Mouse (Mus musculus): Measurements from ENCODE around the gene Ulk4. TPM values are rescaled to one million over a fixed set of nuclear protein-coding genes. Genes with fewer than 3 reads are reported as not detected.

Ulk4 gene
- polyA plus RNA-seq, 1 experiment from 2014 or later = 75.1 TPM

DNA sequence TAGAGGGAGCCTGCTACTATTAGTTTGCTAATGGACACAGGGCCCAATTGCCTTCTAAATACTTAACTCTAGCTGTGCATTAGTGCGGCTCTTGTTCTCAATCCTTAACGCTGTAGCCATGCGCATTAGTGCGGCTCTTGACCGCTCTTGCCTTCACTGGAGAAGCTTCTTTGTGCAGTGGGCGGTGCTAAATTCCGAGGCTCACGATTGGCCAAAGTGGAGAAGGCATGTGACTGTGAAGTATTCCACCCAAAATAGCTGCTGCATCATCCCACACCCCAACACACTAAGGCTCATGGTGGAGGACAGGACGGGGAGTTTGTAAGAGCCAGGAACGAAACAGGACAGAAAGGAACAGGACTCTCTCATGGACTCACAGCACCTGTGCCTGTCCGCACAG, 58.4 kb downstream of the Ulk4 start:
- Histone ChIP-seq H3K9me3 (ENCODE audit: control insufficient read depth, low read length) (no peaks in the 10 kb centered on the region), H3K27me3 (replicated peaks; ENCODE audit: control insufficient read depth, insufficient read depth, low read length) (no peaks in the 10 kb centered on the region), H3K4me2 (no peak overlapping the region), H3K27ac (ENCODE audit: low read depth, low read length) (no peak overlapping the region), H3K4me3 (ENCODE audit: low read depth, low read length) (no peak overlapping the region), H3K9ac (ENCODE audit: low read depth, low read length) (no peak overlapping the region), H3K36me3 (ENCODE audit: control insufficient read depth, insufficient read depth, low read length) (no peaks in the 10 kb centered on the region), H3K4me1 (replicated peaks; ENCODE audit: control insufficient read depth, insufficient read depth, low read length) (no peaks in the 10 kb centered on the region)
- 84% methylated on average over 11 of the region's 11 CpGs for WGBS
- ATAC-seq (replicated peaks; ENCODE audit: low FRiP score) (no peak), DNase-seq (ENCODE audit: low spot score) (peak; percentile 27)

DNA sequence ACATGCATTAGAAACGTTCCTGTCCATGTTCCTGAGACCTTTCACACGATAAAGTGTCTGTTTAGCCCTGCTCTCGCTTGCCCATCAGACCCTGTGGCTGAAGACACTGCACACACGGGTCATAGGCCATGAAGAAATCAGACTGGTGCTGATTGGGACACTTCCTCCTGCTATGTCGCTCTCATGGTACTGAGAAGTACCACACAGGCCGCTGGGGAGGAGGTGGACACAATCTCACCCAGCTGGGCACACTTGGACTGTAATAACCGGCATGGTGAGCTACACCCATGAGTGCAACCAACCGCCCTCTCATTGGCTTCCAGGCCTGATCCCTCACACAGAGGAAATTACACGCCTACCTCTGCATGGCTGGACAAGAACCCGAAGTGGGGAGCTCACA, 58.8 kb downstream of the Ulk4 start:
- ATAC-seq (replicated peaks; ENCODE audit: low FRiP score) (no peak), DNase-seq (ENCODE audit: low spot score) (no peak)
- Histone ChIP-seq H3K4me3 (ENCODE audit: low read depth, low read length) (no peak overlapping the region), H3K36me3 (ENCODE audit: control insufficient read depth, insufficient read depth, low read length) (no peaks in the 10 kb centered on the region), H3K27ac (ENCODE audit: low read depth, low read length) (no peak overlapping the region), H3K9me3 (ENCODE audit: control insufficient read depth, low read length) (no peaks in the 10 kb centered on the region), H3K27me3 (replicated peaks; ENCODE audit: control insufficient read depth, insufficient read depth, low read length) (no peaks in the 10 kb centered on the region), H3K9ac (ENCODE audit: low read depth, low read length) (no peak overlapping the region), H3K4me1 (replicated peaks; ENCODE audit: control insufficient read depth, insufficient read depth, low read length) (no peaks in the 10 kb centered on the region), H3K4me2 (no peak overlapping the region)
- 78% methylated on average over 10 of the region's 10 CpGs for WGBS

DNA sequence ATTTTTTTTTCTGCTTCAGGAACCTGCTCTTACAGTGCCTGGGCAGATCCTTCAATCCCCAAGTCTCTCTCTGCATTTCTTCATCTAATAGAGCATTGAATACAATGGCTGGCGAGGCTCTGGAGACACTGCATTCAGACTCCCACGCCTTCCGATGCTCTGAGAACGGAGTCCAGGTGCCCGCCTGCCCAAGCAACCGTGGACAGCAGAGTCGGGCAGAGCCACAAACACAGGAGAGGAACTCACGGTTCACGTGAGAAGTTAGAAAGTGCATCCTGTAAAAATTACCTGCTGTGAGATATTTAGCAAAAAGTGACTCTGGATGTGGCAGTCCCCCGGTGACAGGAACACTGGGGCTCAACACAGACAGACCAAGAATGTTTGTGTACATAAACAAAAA, 59.3 kb downstream of the Ulk4 start:
- H3K27me3 ChIP-seq (replicated peaks; ENCODE audit: control insufficient read depth, insufficient read depth, low read length) = no peaks in the 10 kb centered on the region
- WGBS = 78% methylated on average over 10 of the region's 10 CpGs
- DNase-seq (ENCODE audit: low spot score) = peak; percentile 3

DNA sequence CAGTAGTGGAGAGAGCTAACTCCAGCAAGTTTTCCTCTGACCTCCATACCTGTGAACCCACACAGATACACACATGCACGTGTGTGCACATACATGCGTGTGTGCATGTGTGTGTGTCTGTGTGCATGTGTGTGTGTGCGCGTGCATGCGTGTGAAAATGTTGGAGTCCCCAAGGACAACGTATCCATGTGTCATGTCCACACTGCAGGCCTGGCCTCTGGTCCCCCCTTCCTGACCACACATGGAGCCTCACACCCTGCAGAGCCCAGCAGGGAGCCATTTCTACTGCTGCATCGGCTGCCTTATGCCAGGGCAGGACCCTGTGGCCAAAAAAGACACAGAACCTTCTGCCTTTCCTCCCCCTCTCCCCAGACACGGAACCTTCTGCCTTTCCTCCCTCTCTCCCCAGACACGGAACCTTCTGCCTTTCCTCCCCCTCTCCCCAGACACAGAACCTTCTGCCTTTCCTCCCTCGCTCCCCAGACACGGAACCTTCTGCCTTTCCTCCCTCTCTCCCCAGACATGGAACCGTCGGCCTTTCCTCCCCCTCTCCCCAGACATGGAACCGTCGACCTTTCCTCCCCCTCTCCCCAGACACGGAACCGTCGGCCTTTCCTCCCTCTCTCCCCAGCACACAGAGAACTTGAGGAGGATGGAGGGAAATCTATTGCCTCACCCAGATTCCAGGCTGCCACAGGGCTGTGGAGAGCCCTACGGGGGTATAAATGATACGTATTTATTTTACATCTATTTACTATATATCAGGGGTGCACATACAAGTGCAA, 60.3 kb downstream of the Ulk4 start:
- H3K4me3 ChIP-seq (ENCODE audit: low read depth, low read length) = no peak overlapping the region
- ATAC-seq (replicated peaks; ENCODE audit: low FRiP score) (no peak), DNase-seq (ENCODE audit: low spot score) (peak; percentile 23)
- 68% methylated on average over 20 of the region's 20 CpGs for WGBS
- H3K9me3 ChIP-seq (ENCODE audit: control insufficient read depth, low read length) = no peaks in the 10 kb centered on the region
- no peaks in the 10 kb centered on the region for H3K27me3 ChIP-seq (replicated peaks; ENCODE audit: control insufficient read depth, insufficient read depth, low read length)
- no peak overlapping the region for H3K4me2 ChIP-seq
- no peak overlapping the region for H3K9ac ChIP-seq (ENCODE audit: low read depth, low read length)
- no peak overlapping the region for H3K27ac ChIP-seq (ENCODE audit: low read depth, low read length)
- no peaks in the 10 kb centered on the region for H3K36me3 ChIP-seq (ENCODE audit: control insufficient read depth, insufficient read depth, low read length)
- H3K4me1 ChIP-seq (replicated peaks; ENCODE audit: control insufficient read depth, insufficient read depth, low read length) = no peaks in the 10 kb centered on the region

More for the DNA sequence above, 59.3 kb downstream of the Ulk4 start:
- no peaks in the 10 kb centered on the region for H3K4me1 ChIP-seq (replicated peaks; ENCODE audit: control insufficient read depth, insufficient read depth, low read length)
- H3K36me3 ChIP-seq (ENCODE audit: control insufficient read depth, insufficient read depth, low read length) = no peaks in the 10 kb centered on the region
- H3K4me2 ChIP-seq = no peak overlapping the region
- no peak overlapping the region for H3K9ac ChIP-seq (ENCODE audit: low read depth, low read length)
- H3K4me3 ChIP-seq (ENCODE audit: low read depth, low read length) = no peak overlapping the region
- H3K9me3 ChIP-seq (ENCODE audit: control insufficient read depth, low read length) = no peaks in the 10 kb centered on the region
- no peak for ATAC-seq (replicated peaks; ENCODE audit: low FRiP score)
- H3K27ac ChIP-seq (ENCODE audit: low read depth, low read length) = no peak overlapping the region

DNA sequence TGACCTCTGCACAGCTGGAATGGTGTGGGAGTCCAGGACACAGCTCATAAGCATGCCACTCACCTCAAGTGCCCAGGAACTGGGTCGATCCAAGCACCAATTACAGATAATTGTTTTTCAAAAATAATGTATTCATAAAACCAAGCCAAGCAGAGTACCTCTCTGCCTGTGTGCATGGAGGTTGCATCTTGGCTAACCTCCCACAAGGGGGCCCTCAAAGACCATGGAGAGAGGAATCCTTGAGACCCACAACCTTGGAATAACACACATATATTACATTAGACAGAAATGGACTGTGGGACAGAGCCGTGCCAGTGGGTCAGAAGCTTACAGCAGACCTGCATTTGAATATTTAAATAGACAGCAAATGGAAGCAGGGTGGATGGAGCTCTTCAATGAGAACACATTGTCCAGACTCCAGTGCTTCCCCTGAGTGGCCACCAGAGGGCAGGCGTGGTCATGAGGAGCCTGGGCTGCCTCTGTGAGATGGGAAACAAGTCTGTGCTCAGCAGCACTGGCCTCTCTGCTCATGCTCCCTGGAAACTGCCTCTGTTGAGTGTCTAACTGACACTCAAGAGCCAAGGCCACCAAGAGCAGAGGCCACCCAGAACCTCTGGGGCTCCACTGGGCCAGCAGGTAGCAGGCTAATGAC, 61.5 kb downstream of the Ulk4 start:
- no peak overlapping the region for H3K4me2 ChIP-seq
- H3K27me3 ChIP-seq (replicated peaks; ENCODE audit: control insufficient read depth, insufficient read depth, low read length) = no peaks in the 10 kb centered on the region
- no peak overlapping the region for H3K27ac ChIP-seq (ENCODE audit: low read depth, low read length)
- H3K4me1 ChIP-seq (replicated peaks; ENCODE audit: control insufficient read depth, insufficient read depth, low read length) = no peaks in the 10 kb centered on the region
- no peaks in the 10 kb centered on the region for H3K36me3 ChIP-seq (ENCODE audit: control insufficient read depth, insufficient read depth, low read length)
- DNase-seq (ENCODE audit: low spot score) = peak; percentile 55
- H3K9me3 ChIP-seq (ENCODE audit: control insufficient read depth, low read length) = no peaks in the 10 kb centered on the region
- 25% methylated on average over 3 of the region's 3 CpGs for WGBS
- ATAC-seq (replicated peaks; ENCODE audit: low FRiP score) = peak; percentile 39; the same call in 1 of the 2 replicates
- H3K9ac ChIP-seq (ENCODE audit: low read depth, low read length) = no peak overlapping the region
- H3K4me3 ChIP-seq (ENCODE audit: low read depth, low read length) = no peak overlapping the region

DNA sequence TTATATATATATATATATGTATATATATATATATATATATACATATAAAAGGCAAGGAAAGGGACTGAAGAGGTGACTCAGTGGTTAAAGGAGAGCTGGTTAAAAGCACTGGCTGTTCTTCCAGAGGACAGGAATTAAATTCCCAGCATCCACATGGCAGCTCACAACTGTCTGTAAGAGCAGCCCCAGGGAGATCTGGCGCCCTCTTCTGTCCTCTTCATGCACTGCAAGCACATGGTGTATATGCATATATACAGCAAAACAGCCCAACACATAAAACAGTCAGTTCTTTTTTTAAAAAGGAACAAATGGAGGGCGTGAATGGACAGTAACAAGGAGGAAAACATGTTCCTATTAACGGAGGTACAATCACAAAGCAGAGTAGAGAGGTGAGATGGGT, 64.7 kb downstream of the Ulk4 start:
- 54% methylated on average over 3 of the region's 3 CpGs for WGBS
- H3K9me3 ChIP-seq (ENCODE audit: control insufficient read depth, low read length) = peaks cover 2% of the 10 kb centered on the region; the same call in 1 of the 2 replicates
- H3K4me1 ChIP-seq (replicated peaks; ENCODE audit: control insufficient read depth, insufficient read depth, low read length) = no peaks in the 10 kb centered on the region
- H3K9ac ChIP-seq (ENCODE audit: low read depth, low read length) = no peak overlapping the region
- no peaks in the 10 kb centered on the region for H3K27me3 ChIP-seq (replicated peaks; ENCODE audit: control insufficient read depth, insufficient read depth, low read length)
- H3K36me3 ChIP-seq (ENCODE audit: control insufficient read depth, insufficient read depth, low read length) = no peaks in the 10 kb centered on the region
- ATAC-seq (replicated peaks; ENCODE audit: low FRiP score) (no peak), DNase-seq (ENCODE audit: low spot score) (no peak)
- H3K4me3 ChIP-seq (ENCODE audit: low read depth, low read length) = no peak overlapping the region
- H3K27ac ChIP-seq (ENCODE audit: low read depth, low read length) = no peak overlapping the region
- H3K4me2 ChIP-seq = no peak overlapping the region

DNA sequence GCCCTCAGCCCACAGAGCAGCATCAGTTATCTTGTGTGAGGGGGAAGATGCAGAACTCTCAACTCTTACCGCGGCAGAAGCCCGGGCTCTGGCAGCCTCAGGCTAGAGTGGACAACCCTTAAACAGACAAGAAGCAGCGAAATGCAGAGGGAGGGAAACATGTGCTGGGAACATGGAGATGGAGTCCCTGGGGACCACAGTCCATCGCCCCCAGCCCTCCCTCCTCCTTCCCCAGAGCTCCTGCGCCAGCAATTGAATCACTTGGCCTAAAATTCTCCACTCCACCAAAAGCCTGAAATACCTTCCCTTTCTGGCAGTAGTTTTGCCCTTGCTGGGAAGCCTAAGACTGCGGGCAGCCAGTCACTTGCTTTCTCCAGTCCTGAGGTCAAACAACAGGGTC, 72.0 kb downstream of the Ulk4 start:
- Histone ChIP-seq H3K4me1 (replicated peaks; ENCODE audit: control insufficient read depth, insufficient read depth, low read length) (no peaks in the 10 kb centered on the region), H3K9me3 (ENCODE audit: control insufficient read depth, low read length) (peaks cover 2% of the 10 kb centered on the region; the same call in 1 of the 2 replicates), H3K4me2 (no peak overlapping the region), H3K27me3 (replicated peaks; ENCODE audit: control insufficient read depth, insufficient read depth, low read length) (no peaks in the 10 kb centered on the region), H3K9ac (ENCODE audit: low read depth, low read length) (no peak overlapping the region), H3K36me3 (ENCODE audit: control insufficient read depth, insufficient read depth, low read length) (no peaks in the 10 kb centered on the region), H3K4me3 (ENCODE audit: low read depth, low read length) (no peak overlapping the region), H3K27ac (ENCODE audit: low read depth, low read length) (no peak overlapping the region)
- WGBS = 77% methylated on average over 7 of the region's 7 CpGs
- no peak for DNase-seq (ENCODE audit: low spot score)
- ATAC-seq (replicated peaks; ENCODE audit: low FRiP score) = no peak

DNA sequence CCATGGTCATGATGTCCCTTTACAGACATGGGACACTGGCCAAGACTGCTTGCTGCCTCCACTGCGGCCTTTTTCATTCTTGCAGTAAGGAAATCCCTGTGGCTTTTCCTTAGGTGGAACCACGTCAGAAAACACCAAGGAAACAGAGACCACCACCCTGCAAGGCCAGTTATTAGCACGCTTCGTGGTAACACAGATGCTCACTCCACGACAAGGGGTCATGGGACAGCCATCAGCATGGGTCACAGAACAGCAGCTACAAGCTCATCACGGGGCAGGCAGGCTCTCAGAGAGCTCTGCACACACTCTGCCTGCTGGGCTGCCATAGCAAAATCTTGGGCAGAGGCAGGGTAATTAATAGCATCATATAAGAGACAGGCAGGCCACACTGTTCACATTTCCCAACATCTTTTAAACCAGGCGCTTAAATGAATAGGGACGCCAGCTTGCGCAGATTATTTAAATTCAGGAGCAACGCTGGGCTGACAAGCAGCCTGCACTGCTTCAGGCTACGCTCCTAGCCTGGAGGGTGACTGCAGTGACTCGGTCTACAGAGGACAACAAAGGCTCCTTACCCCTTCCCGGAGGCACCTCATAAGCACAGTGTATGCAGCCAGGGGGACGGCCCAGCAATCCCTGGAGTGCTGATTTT, 72.7 kb downstream of the Ulk4 start:
- DNase-seq (ENCODE audit: low spot score) (no peak), ATAC-seq (replicated peaks; ENCODE audit: low FRiP score) (no peak)
- WGBS = 76% methylated on average over 14 of the region's 14 CpGs

More for the DNA sequence above, 72.7 kb downstream of the Ulk4 start:
- Histone ChIP-seq H3K27ac (ENCODE audit: low read depth, low read length) (no peak overlapping the region), H3K36me3 (ENCODE audit: control insufficient read depth, insufficient read depth, low read length) (no peaks in the 10 kb centered on the region), H3K4me2 (no peak overlapping the region), H3K27me3 (replicated peaks; ENCODE audit: control insufficient read depth, insufficient read depth, low read length) (no peaks in the 10 kb centered on the region), H3K4me3 (ENCODE audit: low read depth, low read length) (no peak overlapping the region), H3K9me3 (ENCODE audit: control insufficient read depth, low read length) (no peaks in the 10 kb centered on the region; the same call in 1 of the 2 replicates), H3K4me1 (replicated peaks; ENCODE audit: control insufficient read depth, insufficient read depth, low read length) (no peaks in the 10 kb centered on the region), H3K9ac (ENCODE audit: low read depth, low read length) (no peak overlapping the region)

Measured in liver, embryonic 11.5 days (tissue).